Mouse (Mus musculus): ENCODE measurements around the gene Sct. TPM values are rescaled to one million over a fixed set of nuclear protein-coding genes. Genes with fewer than 3 reads are reported as not detected.

Sct gene
- not detected for polyA plus RNA-seq (2017; shearing (Covaris generic))

DNA sequence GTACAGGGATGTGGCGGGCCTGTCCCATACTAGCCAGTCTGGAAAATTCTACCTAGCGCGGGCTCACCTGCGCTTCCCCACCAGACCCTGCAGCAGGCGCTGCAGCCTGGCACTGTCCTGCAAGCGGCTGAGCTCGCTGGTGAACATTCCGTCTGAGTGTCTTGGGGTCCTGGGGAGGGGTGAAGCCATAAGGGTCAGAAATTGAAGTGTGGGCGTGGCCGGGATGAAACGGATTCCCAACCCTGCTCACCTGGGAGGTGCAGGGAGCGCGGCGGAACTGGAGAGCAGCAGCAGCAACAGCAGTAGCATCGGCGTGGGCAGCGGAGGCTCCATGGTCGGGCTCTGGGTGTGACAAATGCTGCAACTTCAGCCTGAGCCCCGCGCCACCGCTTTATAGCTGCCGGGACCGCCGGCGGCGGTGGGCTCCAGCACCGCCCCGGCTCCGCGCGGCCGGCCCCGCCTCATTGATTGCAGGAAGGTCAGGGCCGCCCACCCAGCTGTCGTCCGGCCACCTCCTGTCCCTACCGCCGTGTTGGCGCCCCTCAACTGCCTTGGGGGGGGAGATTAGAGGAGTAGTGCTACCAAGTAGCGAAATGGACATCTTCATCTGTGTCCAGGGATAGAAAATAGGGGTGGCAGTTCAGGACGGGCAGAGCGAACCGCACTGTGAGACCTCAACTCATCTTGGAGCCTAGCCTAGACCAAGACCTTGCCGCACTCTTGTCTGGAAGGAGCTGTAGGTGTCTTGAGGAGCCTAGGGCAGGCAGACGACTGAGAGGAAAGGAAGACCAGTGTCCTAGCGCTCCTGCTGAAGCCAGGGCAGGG lies at the start of gene Sct:
Gene Sct (minus strand): TSS at position 368 of the 825 bp plus-strand sequence.

GRCm38 (mm10) chr7:141327469-141328372 lies 48.8 kb upstream of the Sct start, which contains the start of the genes Deaf1 and Tmem80:
Gene Deaf1 (minus strand): TSS chr7:141327690.
Gene Tmem80 (plus strand): TSS chr7:141327739.

DNA sequence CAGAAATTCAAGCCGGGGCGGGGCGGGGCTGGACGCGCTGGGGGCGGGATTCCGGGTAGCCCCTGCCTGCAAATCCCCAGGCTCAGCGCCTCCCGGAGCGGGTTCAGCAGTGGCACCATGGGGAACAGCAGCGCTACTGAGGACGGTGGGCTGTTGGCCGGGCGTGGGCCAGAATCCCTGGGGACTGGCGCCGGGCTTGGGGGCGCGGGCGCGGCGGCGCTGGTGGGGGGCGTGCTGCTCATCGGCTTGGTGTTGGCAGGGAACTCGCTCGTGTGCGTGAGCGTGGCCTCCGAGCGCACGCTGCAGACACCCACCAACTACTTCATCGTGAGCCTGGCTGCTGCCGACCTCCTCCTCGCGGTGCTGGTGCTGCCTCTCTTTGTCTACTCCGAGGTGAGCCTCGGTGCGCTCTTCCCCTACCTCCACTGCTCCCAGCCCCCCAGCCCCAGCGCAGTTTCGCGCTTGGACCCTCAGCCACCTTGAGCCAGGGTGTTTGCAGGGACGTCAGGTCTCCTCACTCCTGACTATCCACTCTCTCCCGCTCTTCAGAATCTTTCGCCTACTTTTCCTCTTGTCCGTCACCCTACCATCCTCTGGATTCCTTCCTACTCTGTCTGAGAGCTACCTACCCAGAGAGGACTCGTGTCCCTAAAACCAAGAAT lies 13.1 kb upstream of the Sct start, which contains the start of gene Drd4:
Gene Drd4 (plus strand): TSS at position 86 of the 662 bp plus-strand sequence.

GRCm38 (mm10) chr7:141276546-141276945 lies 2.4 kb downstream of the Sct start, which contains the start of gene Cdhr5:
Gene Cdhr5 (minus strand): TSS chr7:141276786.

GRCm38 (mm10) chr7:141265739-141266561 lies 13.0 kb downstream of the Sct start, which contains the start of gene Irf7:
Gene Irf7 (minus strand): TSS chr7:141266481.

Other genes with a start within 250 kb of the Sct start
- 0.85 TPM for gene B4galnt4, start 218.0 kb downstream of the Sct start, polyA plus RNA-seq (2017; shearing (Covaris generic))
- gene Pkp3, start 200.9 kb downstream of the Sct start, polyA plus RNA-seq (2017; shearing (Covaris generic)): 95.4 TPM
- 73.6 TPM for gene Sigirr, start 178.6 kb downstream of the Sct start, polyA plus RNA-seq (2017; shearing (Covaris generic))
- not detected for gene Ano9, start 161.3 kb downstream of the Sct start, polyA plus RNA-seq (2017; shearing (Covaris generic))
- 8.6 TPM for gene Ptdss2, start 156.8 kb downstream of the Sct start, polyA plus RNA-seq (2017; shearing (Covaris generic))
- gene Rnh1, start 106.3 kb downstream of the Sct start, polyA plus RNA-seq (2017; shearing (Covaris generic)): 49.7 TPM
- gene Hras, start 85.1 kb downstream of the Sct start, polyA plus RNA-seq (2017; shearing (Covaris generic)): 25.1 TPM
- gene Lrrc56, start 85.0 kb downstream of the Sct start, polyA plus RNA-seq (2017; shearing (Covaris generic)): 2.3 TPM
- 6.6 TPM for gene Lmntd2, start 65.1 kb downstream of the Sct start, polyA plus RNA-seq (2017; shearing (Covaris generic))
- gene Rassf7, start 63.3 kb downstream of the Sct start, polyA plus RNA-seq (2017; shearing (Covaris generic)): 10.0 TPM
- 112 TPM for gene Phrf1, start 50.3 kb downstream of the Sct start, polyA plus RNA-seq (2017; shearing (Covaris generic))
- 103 TPM for gene Irf7, start 12.7 kb downstream of the Sct start, polyA plus RNA-seq (2017; shearing (Covaris generic))
- gene Cdhr5, start 2.3 kb downstream of the Sct start, polyA plus RNA-seq (2017; shearing (Covaris generic)): not detected
- gene Drd4, start 12.9 kb upstream of the Sct start, polyA plus RNA-seq (2017; shearing (Covaris generic)): not detected
- gene Deaf1, start 48.6 kb upstream of the Sct start, polyA plus RNA-seq (2017; shearing (Covaris generic)): 75.5 TPM
- gene Tmem80, start 48.6 kb upstream of the Sct start, polyA plus RNA-seq (2017; shearing (Covaris generic)): 29.6 TPM
- gene Eps8l2, start 59.7 kb upstream of the Sct start, polyA plus RNA-seq (2017; shearing (Covaris generic)): not detected
- 215 TPM for gene Taldo1, start 113.1 kb upstream of the Sct start, polyA plus RNA-seq (2017; shearing (Covaris generic))
- gene Gatd1, start 135.0 kb upstream of the Sct start, polyA plus RNA-seq (2017; shearing (Covaris generic)): 31.3 TPM
- not detected for gene Cend1, start 150.4 kb upstream of the Sct start, polyA plus RNA-seq (2017; shearing (Covaris generic))
- 72.6 TPM for gene Slc25a22, start 158.8 kb upstream of the Sct start, polyA plus RNA-seq (2017; shearing (Covaris generic))
- 3.4 TPM for gene Pidd1, start 164.9 kb upstream of the Sct start, polyA plus RNA-seq (2017; shearing (Covaris generic))
- gene Rplp2, start 168.2 kb upstream of the Sct start, polyA plus RNA-seq (2017; shearing (Covaris generic)): 2,296 TPM
- 132 TPM for gene Pnpla2, start 176.1 kb upstream of the Sct start, polyA plus RNA-seq (2017; shearing (Covaris generic))
- 0.88 TPM for gene Cracr2b, start 182.0 kb upstream of the Sct start, polyA plus RNA-seq (2017; shearing (Covaris generic))
- gene Cd151, start 188.3 kb upstream of the Sct start, polyA plus RNA-seq (2017; shearing (Covaris generic)): 5.6 TPM
- 20.3 TPM for gene Polr2l, start 196.0 kb upstream of the Sct start, polyA plus RNA-seq (2017; shearing (Covaris generic))
- gene Tspan4, start 196.1 kb upstream of the Sct start, polyA plus RNA-seq (2017; shearing (Covaris generic)): 1.1 TPM